Mouse (Mus musculus): Measurements from ENCODE around the gene Ovch2.
A peak's percentile ranks its signal among the peaks of the same experiment; 100 is the strongest.
"Not testable (repeated sequence)": the region's sequence is repeated elsewhere in the genome, so short reads cannot be mapped to it uniquely, and the experiment has no call there.

Gene Ovch2

GRCm38 (mm10) chr7:107801108-107801507 is at the start of gene Ovch2:
TSS of gene Ovch2 (minus strand) at chr7:107801208.
- H3K36me3 ChIP-seq (ENCODE audit: control insufficient read depth, insufficient read depth, low read length, poor library complexity, severe bottlenecking): no peaks in the 10 kb centered on the region
- no peak for DNase-seq (ENCODE audit: low read depth, low spot score)
- H3K27me3 ChIP-seq (ENCODE audit: control insufficient read depth, insufficient read depth, low read length, poor library complexity, severe bottlenecking): no peaks in the 10 kb centered on the region

GRCm38 (mm10) chr7:107847390-107847789 is 46.4 kb upstream of the Ovch2 start, which contains the start of gene Olfr470:
TSS of gene Olfr470 (minus strand) at chr7:107847490.
- not testable (repeated sequence) for H3K36me3 ChIP-seq (ENCODE audit: control insufficient read depth, insufficient read depth, low read length, poor library complexity, severe bottlenecking); DNase-seq (ENCODE audit: low read depth, low spot score); H3K27me3 ChIP-seq (ENCODE audit: control insufficient read depth, insufficient read depth, low read length, poor library complexity, severe bottlenecking)

- no peak for DNase-seq (ENCODE audit: low read depth, low spot score)
- no peaks in the 10 kb centered on the region for H3K27me3 ChIP-seq (ENCODE audit: control insufficient read depth, insufficient read depth, low read length, poor library complexity, severe bottlenecking)
- H3K36me3 ChIP-seq (ENCODE audit: control insufficient read depth, insufficient read depth, low read length, poor library complexity, severe bottlenecking): no peaks in the 10 kb centered on the region
Measured at GRCm38 (mm10) chr7:107841719-107842118, 40.7 kb upstream of the Ovch2 start.

- not testable (repeated sequence) for H3K27me3 ChIP-seq (ENCODE audit: control insufficient read depth, insufficient read depth, low read length, poor library complexity, severe bottlenecking); H3K36me3 ChIP-seq (ENCODE audit: control insufficient read depth, insufficient read depth, low read length, poor library complexity, severe bottlenecking); DNase-seq (ENCODE audit: low read depth, low spot score)
Measured at GRCm38 (mm10) chr7:107825441-107825840, 24.4 kb upstream of the Ovch2 start, which contains the start of gene Olfr469. TSS of gene Olfr469 (minus strand) at chr7:107825541.

- not testable (repeated sequence) for DNase-seq (ENCODE audit: low read depth, low spot score); H3K36me3 ChIP-seq (ENCODE audit: control insufficient read depth, insufficient read depth, low read length, poor library complexity, severe bottlenecking); H3K27me3 ChIP-seq (ENCODE audit: control insufficient read depth, insufficient read depth, low read length, poor library complexity, severe bottlenecking)
Measured at GRCm38 (mm10) chr7:107823867-107824266, 22.9 kb upstream of the Ovch2 start.

GRCm38 (mm10) chr7:107819442-107819841 is 18.4 kb upstream of the Ovch2 start:
- no peak for DNase-seq (ENCODE audit: low read depth, low spot score)
- H3K36me3 ChIP-seq (ENCODE audit: control insufficient read depth, insufficient read depth, low read length, poor library complexity, severe bottlenecking): no peaks in the 10 kb centered on the region
- H3K27me3 ChIP-seq (ENCODE audit: control insufficient read depth, insufficient read depth, low read length, poor library complexity, severe bottlenecking): no peaks in the 10 kb centered on the region

GRCm38 (mm10) chr7:107811963-107812362 is 11.0 kb upstream of the Ovch2 start, which contains the start of gene Olfr467:
TSS of gene Olfr467 (plus strand) at chr7:107812263.
- DNase-seq (ENCODE audit: low read depth, low spot score): no peak
- Histone ChIP-seq H3K36me3 (ENCODE audit: control insufficient read depth, insufficient read depth, low read length, poor library complexity, severe bottlenecking) (no peaks in the 10 kb centered on the region), H3K27me3 (ENCODE audit: control insufficient read depth, insufficient read depth, low read length, poor library complexity, severe bottlenecking) (no peaks in the 10 kb centered on the region)

GRCm38 (mm10) chr7:107802138-107802537 is 1.1 kb upstream of the Ovch2 start:
- DNase-seq (ENCODE audit: low read depth, low spot score): no peak
- Histone ChIP-seq H3K27me3 (ENCODE audit: control insufficient read depth, insufficient read depth, low read length, poor library complexity, severe bottlenecking) (no peaks in the 10 kb centered on the region), H3K36me3 (ENCODE audit: control insufficient read depth, insufficient read depth, low read length, poor library complexity, severe bottlenecking) (no peaks in the 10 kb centered on the region)

GRCm38 (mm10) chr7:107796500-107796899 is 4.5 kb downstream of the Ovch2 start:
- no peak for DNase-seq (ENCODE audit: low read depth, low spot score)
- Histone ChIP-seq H3K27me3 (ENCODE audit: control insufficient read depth, insufficient read depth, low read length, poor library complexity, severe bottlenecking) (no peaks in the 10 kb centered on the region), H3K36me3 (ENCODE audit: control insufficient read depth, insufficient read depth, low read length, poor library complexity, severe bottlenecking) (no peaks in the 10 kb centered on the region)

GRCm38 (mm10) chr7:107787977-107788620 is 12.9 kb downstream of the Ovch2 start:
- Histone ChIP-seq H3K36me3 (ENCODE audit: control insufficient read depth, insufficient read depth, low read length, poor library complexity, severe bottlenecking) (no peaks in the 10 kb centered on the region), H3K27me3 (ENCODE audit: control insufficient read depth, insufficient read depth, low read length, poor library complexity, severe bottlenecking) (no peaks in the 10 kb centered on the region)
- DNase-seq (ENCODE audit: low read depth, low spot score): peak; percentile 47

- Histone ChIP-seq H3K36me3 (ENCODE audit: control insufficient read depth, insufficient read depth, low read length, poor library complexity, severe bottlenecking) (no peaks in the 10 kb centered on the region), H3K27me3 (ENCODE audit: control insufficient read depth, insufficient read depth, low read length, poor library complexity, severe bottlenecking) (no peaks in the 10 kb centered on the region)
- DNase-seq (ENCODE audit: low read depth, low spot score): peak; percentile 39
Measured at GRCm38 (mm10) chr7:107779611-107780010, 21.4 kb downstream of the Ovch2 start.

- Histone ChIP-seq H3K27me3 (ENCODE audit: control insufficient read depth, insufficient read depth, low read length, poor library complexity, severe bottlenecking) (no peaks in the 10 kb centered on the region), H3K36me3 (ENCODE audit: control insufficient read depth, insufficient read depth, low read length, poor library complexity, severe bottlenecking) (no peaks in the 10 kb centered on the region)
- DNase-seq (ENCODE audit: low read depth, low spot score): no peak
Measured at GRCm38 (mm10) chr7:107778216-107778615, 22.8 kb downstream of the Ovch2 start.

GRCm38 (mm10) chr7:107770812-107771211 is 30.2 kb downstream of the Ovch2 start:
- no peaks in the 10 kb centered on the region for H3K27me3 ChIP-seq (ENCODE audit: control insufficient read depth, insufficient read depth, low read length, poor library complexity, severe bottlenecking)
- no peak for DNase-seq (ENCODE audit: low read depth, low spot score)
- H3K36me3 ChIP-seq (ENCODE audit: control insufficient read depth, insufficient read depth, low read length, poor library complexity, severe bottlenecking): no peaks in the 10 kb centered on the region

- H3K36me3 ChIP-seq (ENCODE audit: control insufficient read depth, insufficient read depth, low read length, poor library complexity, severe bottlenecking): no peaks in the 10 kb centered on the region
- H3K27me3 ChIP-seq (ENCODE audit: control insufficient read depth, insufficient read depth, low read length, poor library complexity, severe bottlenecking): no peaks in the 10 kb centered on the region
- no peak for DNase-seq (ENCODE audit: low read depth, low spot score)
Measured at GRCm38 (mm10) chr7:107757308-107758151, 43.5 kb downstream of the Ovch2 start, which contains the start of gene Cyb5r2. TSS of gene Cyb5r2 (minus strand) at chr7:107758032.

GRCm38 (mm10) chr7:107756748-107757147 is 44.3 kb downstream of the Ovch2 start:
- peak; percentile 51 for DNase-seq (ENCODE audit: low read depth, low spot score)
- Histone ChIP-seq H3K27me3 (ENCODE audit: control insufficient read depth, insufficient read depth, low read length, poor library complexity, severe bottlenecking) (no peaks in the 10 kb centered on the region), H3K36me3 (ENCODE audit: control insufficient read depth, insufficient read depth, low read length, poor library complexity, severe bottlenecking) (no peaks in the 10 kb centered on the region)
